Mouse (Mus musculus): ENCODE results near the gene Vgll3. TPM values are rescaled to one million over a fixed set of nuclear protein-coding genes. Genes with fewer than 3 reads are reported as not detected.

The Vgll3 gene
- 7.0 TPM for polyA plus RNA-seq (2015; fragmentation: Illumina TruSeq; extraction: RNeasy Lipid Tissue Mini Kit (QIAGEN cat#74804); ENCODE audit: insufficient read depth, low replicate concordance)

DNA sequence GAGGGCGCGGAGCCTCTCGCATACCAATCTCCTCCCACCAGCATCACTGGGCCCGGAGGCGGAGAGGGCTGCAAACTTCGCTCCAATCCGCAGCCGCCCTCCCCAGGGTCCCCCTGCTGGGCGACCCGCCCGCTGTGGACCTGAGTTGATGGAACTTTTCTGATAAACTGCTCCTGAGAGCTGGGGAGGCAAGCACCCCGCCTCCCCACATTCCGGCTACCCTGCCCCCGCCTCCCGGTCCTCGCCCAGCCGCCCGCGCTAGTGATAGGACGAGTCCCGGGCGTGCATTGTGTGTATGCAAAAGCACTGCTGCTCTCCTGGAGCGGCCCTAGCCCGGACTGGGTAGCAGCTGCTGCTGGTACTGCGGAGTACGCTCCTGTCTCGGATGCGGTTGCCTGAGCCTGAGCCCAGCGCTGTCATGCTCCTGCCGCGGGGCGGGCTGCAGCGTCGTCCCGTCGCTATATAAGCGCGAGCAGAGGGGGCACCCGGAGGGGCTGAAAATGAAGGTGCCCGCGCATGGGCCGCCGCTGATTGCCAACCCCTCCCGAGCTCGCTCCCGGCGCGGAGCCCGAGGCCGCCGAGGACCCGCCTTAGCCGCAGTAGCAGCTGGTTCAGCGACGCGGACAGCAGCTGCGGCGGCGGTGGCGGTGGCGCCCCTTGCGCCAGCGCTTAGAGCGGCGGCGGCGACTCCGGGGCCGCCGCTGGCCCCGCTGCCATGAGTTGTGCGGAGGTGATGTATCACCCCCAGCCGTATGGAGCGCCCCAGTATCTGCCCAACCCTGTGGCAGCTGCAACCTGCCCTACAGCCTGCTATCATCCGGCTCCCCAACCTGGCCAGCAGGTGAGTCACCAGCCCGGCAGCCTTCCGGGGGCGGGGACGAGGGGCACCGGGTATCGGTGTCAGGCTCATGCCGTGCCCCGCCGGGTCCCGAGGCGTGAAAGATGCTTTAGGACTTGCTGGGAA is at the start of gene Vgll3:
Gene Vgll3, plus strand, starts transcription at position 340 of the 964 bp plus-strand sequence.

Data from spleen, adult 10 weeks (tissue).